Mouse (Mus musculus) intestine, postnatal 0 days (tissue): ENCODE data around the gene Unc79. TPM values are rescaled to one million over a fixed set of nuclear protein-coding genes. Genes with fewer than 3 reads are reported as not detected.

Experiments
- ATAC-seq: fragments of 200-750 bp; cut with Nextera tagmentation; 2 replicates; pipeline ENCODE4 v1.8.0; 2017; ENCODE audit warnings: mild to moderate bottlenecking, moderate TSS enrichment, moderate library complexity
- H3K27ac ChIP-seq: fragments of 300-500 bp; sonication (generic); 2 replicates; pipeline ENCODE4 v1.5.1; 2014; ENCODE audit warnings: mild to moderate bottlenecking, low read depth, low read length, moderate library complexity
- H3K27me3 ChIP-seq: fragments of 300-500 bp; sonication (generic); replicated peaks from 2 replicates; pipeline ENCODE4 v1.6.1; 2014; ENCODE audit warnings: low read length, mixed read lengths; ENCODE audit not compliant: control insufficient read depth, insufficient read depth
- H3K36me3 ChIP-seq: fragments of 300-500 bp; sonication (generic); 2 replicates; pipeline ENCODE4 v1.6.1; 2014; ENCODE audit warnings: mild to moderate bottlenecking, moderate library complexity; ENCODE audit not compliant: control insufficient read depth, insufficient read depth
- H3K4me1 ChIP-seq: fragments of 300-500 bp; sonication (generic); replicated peaks from 2 replicates; pipeline ENCODE4 v1.6.1; 2014; ENCODE audit warnings: antibody characterized with exemption, low read length, mixed read lengths; ENCODE audit not compliant: control insufficient read depth, insufficient read depth
- H3K4me2 ChIP-seq: fragments of 300-500 bp; sonication (generic); replicated peaks from 2 replicates; pipeline ENCODE4 v1.6.1; 2014; ENCODE audit warnings: low read depth, mild to moderate bottlenecking, moderate library complexity
- H3K4me3 ChIP-seq: fragments of 300-500 bp; sonication (generic); 2 replicates; pipeline ENCODE4 v1.5.1; 2014; ENCODE audit warnings: low read depth, low read length
- H3K9ac ChIP-seq: fragments of 300-500 bp; sonication (generic); 2 replicates; pipeline ENCODE4 v1.6.1; 2014; ENCODE audit warnings: mild to moderate bottlenecking, low read depth, low read length
- H3K9me3 ChIP-seq: fragments of 300-500 bp; sonication (generic); 2 replicates; pipeline ENCODE4 v1.6.1; 2016; ENCODE audit warnings: mixed run types; ENCODE audit not compliant: control insufficient read depth
- CTCF ChIP-seq: sonication (generic); IDR thresholded peaks from 2 replicates; pipeline ENCODE4 v1.5.1; 2016; ENCODE audit warnings: low read depth, mild to moderate bottlenecking, control low read depth, antibody characterized with exemption, moderate library complexity
- WGBS: fragments of 180-500 bp; shearing (Covaris S2); extraction: QIAGEN DNeasy Blood & Tissue Kit; methylation state at CpG from one replicate; pipeline ENCODE4 v1.1.7; 2014; 5-methylcytosine and 5-hydroxymethylcytosine counted together
- polyA plus RNA-seq: library from polyadenylated mRNA; unstranded; fragments of >200 nt; fragmentation: Nextera tagmentation; extraction: Ambion mirVana; gene quantifications from 2 replicates; pipeline ENCODE4 v1.2.1, GENCODE M21; 2015

The Unc79 gene
- polyA plus RNA-seq, 1 experiment from 2014 or later: 0.10 TPM

GRCm38 (mm10) chr12:103018161-103018560, 69.5 kb downstream of the Unc79 start:
- no peak for ATAC-seq
- Histone ChIP-seq H3K9ac (no peak overlapping the region), H3K36me3 (no peaks in the 10 kb centered on the region), H3K4me2 (no peak overlapping the region), H3K27ac (no peak overlapping the region), H3K9me3 (no peaks in the 10 kb centered on the region), H3K27me3 (no peaks in the 10 kb centered on the region), H3K4me3 (no peak overlapping the region), H3K4me1 (no peaks in the 10 kb centered on the region)
- no peak for TF ChIP-seq CTCF
- WGBS: 90% methylated on average over 12 of the region's 12 CpGs

- no peak for TF ChIP-seq CTCF
These were observed 88.0 kb downstream of the Unc79 start for GRCm38 (mm10) chr12:103036692-103037091.

GRCm38 (mm10) chr12:103039332-103039731, 90.7 kb downstream of the Unc79 start:
- no peaks in the 10 kb centered on the region for H3K36me3 ChIP-seq
- H3K27ac ChIP-seq: no peak overlapping the region
- WGBS: 79% methylated on average over 10 of the region's 10 CpGs
- no peak for ATAC-seq
- H3K4me1 ChIP-seq: no peaks in the 10 kb centered on the region
- TF ChIP-seq CTCF: no peak
- no peaks in the 10 kb centered on the region for H3K27me3 ChIP-seq
- no peak overlapping the region for H3K4me3 ChIP-seq
- no peak overlapping the region for H3K4me2 ChIP-seq
- no peaks in the 10 kb centered on the region for H3K9me3 ChIP-seq
- no peak overlapping the region for H3K9ac ChIP-seq

More at GRCm38 (mm10) chr12:103036692-103037091, 88.0 kb downstream of the Unc79 start:
- Histone ChIP-seq H3K9ac (no peak overlapping the region), H3K36me3 (no peaks in the 10 kb centered on the region), H3K27ac (no peak overlapping the region), H3K9me3 (no peaks in the 10 kb centered on the region), H3K27me3 (no peaks in the 10 kb centered on the region), H3K4me2 (no peak overlapping the region), H3K4me1 (no peaks in the 10 kb centered on the region), H3K4me3 (no peak overlapping the region)
- no peak for ATAC-seq
- WGBS: 65% methylated on average over 5 of the region's 5 CpGs

- Histone ChIP-seq H3K27ac (no peak overlapping the region), H3K4me1 (no peaks in the 10 kb centered on the region), H3K4me3 (no peak overlapping the region), H3K4me2 (no peak overlapping the region), H3K9ac (no peak overlapping the region), H3K9me3 (no peaks in the 10 kb centered on the region), H3K27me3 (no peaks in the 10 kb centered on the region), H3K36me3 (no peaks in the 10 kb centered on the region)
- 66% methylated on average over 2 of the region's 2 CpGs for WGBS
- no peak for TF ChIP-seq CTCF
- no peak for ATAC-seq
These were observed 91.5 kb downstream of the Unc79 start for GRCm38 (mm10) chr12:103040136-103040535.

- Histone ChIP-seq H3K27me3 (no peaks in the 10 kb centered on the region), H3K9ac (no peak overlapping the region), H3K9me3 (no peaks in the 10 kb centered on the region), H3K36me3 (no peaks in the 10 kb centered on the region), H3K4me1 (no peaks in the 10 kb centered on the region), H3K27ac (no peak overlapping the region), H3K4me2 (no peak overlapping the region), H3K4me3 (no peak overlapping the region)
- TF ChIP-seq CTCF: no peak
- ATAC-seq: no peak
- WGBS: 81% methylated on average over 3 of the region's 3 CpGs
These were observed 92.7 kb downstream of the Unc79 start for GRCm38 (mm10) chr12:103041401-103041800.

GRCm38 (mm10) chr12:103042711-103043110, 94.1 kb downstream of the Unc79 start:
- TF ChIP-seq CTCF: no peak
- Histone ChIP-seq H3K27ac (no peak overlapping the region), H3K9ac (no peak overlapping the region), H3K4me3 (no peak overlapping the region), H3K36me3 (no peaks in the 10 kb centered on the region), H3K27me3 (no peaks in the 10 kb centered on the region), H3K9me3 (no peaks in the 10 kb centered on the region), H3K4me2 (no peak overlapping the region), H3K4me1 (no peaks in the 10 kb centered on the region)
- no peak for ATAC-seq
- WGBS: 94% methylated on average over 5 of the region's 5 CpGs

GRCm38 (mm10) chr12:103044422-103044821, 95.8 kb downstream of the Unc79 start:
- no peak for ATAC-seq
- Histone ChIP-seq H3K27ac (no peak overlapping the region), H3K4me3 (no peak overlapping the region), H3K9me3 (no peaks in the 10 kb centered on the region), H3K27me3 (no peaks in the 10 kb centered on the region), H3K36me3 (no peaks in the 10 kb centered on the region), H3K9ac (no peak overlapping the region), H3K4me1 (no peaks in the 10 kb centered on the region), H3K4me2 (no peak overlapping the region)
- WGBS: 75% methylated on average over 4 of the region's 4 CpGs
- TF ChIP-seq CTCF: no peak
